Mouse (Mus musculus) ES-Bruce4 (cell line): ENCODE data around the gene Mrgprd.

ENCODE experiments used
- EP300 ChIP-seq: IDR thresholded peaks from 2 replicates; pipeline ENCODE4 v1.6.1; 2011; ENCODE audit warnings: low read depth, low read length; ENCODE audit not compliant: insufficient read depth
- POLR2A ChIP-seq: IDR thresholded peaks from one replicate; pipeline ENCODE4 v1.8.1; 2011; ENCODE audit warnings: low read length; ENCODE audit not compliant: insufficient read depth

DNA sequence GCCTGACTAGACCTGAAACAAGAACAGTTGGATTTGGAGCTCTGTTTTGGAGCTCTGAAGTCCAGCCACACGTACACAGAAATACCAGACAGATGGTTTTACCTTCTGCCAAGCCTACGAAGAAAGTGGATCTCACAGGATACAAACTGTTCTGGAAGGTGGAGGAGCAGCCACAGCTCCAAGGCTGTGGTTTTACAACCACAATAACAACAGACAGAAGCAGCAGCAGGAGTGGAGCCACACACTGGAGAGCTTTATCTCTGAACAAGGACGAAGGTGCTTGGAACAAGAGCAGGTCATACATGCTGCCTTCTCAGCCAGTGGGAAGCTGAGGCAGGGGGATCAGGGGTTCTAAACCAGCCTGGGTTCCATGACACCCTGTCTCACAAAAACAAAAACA lies 4.8 kb downstream of the Mrgprd start:
- no peak for TF ChIP-seq EP300
- TF ChIP-seq POLR2A: no peak
